Mouse (Mus musculus) MEL (cell line): ENCODE measurements at regions not wholly inside any gene's neighbourhood (a gene's known extent, or its start where the extent isn't known, plus 50 kb on each side); places are given as distances from the start of the nearest gene placed in this dataset.

Source experiments
- CHD1 ChIP-seq: IDR thresholded peaks from 2 replicates; pipeline ENCODE4 v1.6.1; 2012; ENCODE audit warnings: low read depth, mild to moderate bottlenecking, inconsistent platforms, low read length, improper control_type of control experiment
- CTCF ChIP-seq, 3 experiments: IDR thresholded peaks in 2 of 3; conservative IDR thresholded peaks in 1 of 3; 2 replicates each; pipeline ENCODE4 v1.5.1; 2011 to 2012; ENCODE audit warnings: low read length in 3 of 3, low read depth in 2 of 3, mild to moderate bottlenecking in 2 of 3, improper control_type of control experiment in 1 of 3, inconsistent platforms in 1 of 3, mixed read lengths in 1 of 3, moderate library complexity in 1 of 3; ENCODE audit not compliant: control insufficient read depth in 1 of 3, insufficient read depth in 1 of 3, poor library complexity in 1 of 3, severe bottlenecking in 1 of 3
- EP300 ChIP-seq, 2 experiments: IDR thresholded peaks; 2 replicates each; pipeline ENCODE4 v1.6.1; 2011; ENCODE audit warnings: improper control_type of control experiment in 2 of 2, low read length in 2 of 2, low read depth in 1 of 2, mild to moderate bottlenecking in 1 of 2
- GATA1 ChIP-seq: IDR thresholded peaks from 2 replicates; pipeline ENCODE4 v1.6.1; 2011; ENCODE audit warnings: low read depth, low read length, improper control_type of control experiment
- TAL1 ChIP-seq: IDR thresholded peaks from 2 replicates; pipeline ENCODE4 v1.6.1; 2012; ENCODE audit warnings: mild to moderate bottlenecking, inconsistent platforms, low read length, moderate library complexity, mixed read lengths
- TBP ChIP-seq: IDR thresholded peaks from 2 replicates; pipeline ENCODE4 v1.8.0; 2011; ENCODE audit warnings: low read depth, low read length, improper control_type of control experiment
- UBTF ChIP-seq: IDR thresholded peaks from 2 replicates; pipeline ENCODE4 v1.6.1; 2012; ENCODE audit warnings: low read depth, mild to moderate bottlenecking, inconsistent platforms, low read length, improper control_type of control experiment, moderate library complexity, borderline replicate concordance; ENCODE audit not compliant: insufficient read depth
- USF1 ChIP-seq: IDR thresholded peaks from 2 replicates; pipeline ENCODE4 v1.6.1; 2014; ENCODE audit warnings: low read depth, mild to moderate bottlenecking, inconsistent platforms, low read length, improper control_type of control experiment, moderate library complexity

GRCm38 (mm10) chr15:3671169-3671568 lies 87.9 kb upstream of the Ghr start:
- TF ChIP-seq CTCF (IDR thresholded peaks at IDR 0.05 in 2 of 3, conservative IDR thresholded peaks at IDR 0.05 in 1 of 3; ENCODE audit: control insufficient read depth in 1 of 3, insufficient read depth in 1 of 3, low read depth in 2 of 3, low read length in 3 of 3, poor library complexity in 1 of 3, severe bottlenecking in 1 of 3) (no peak), TAL1 (no peak), UBTF (no peak), USF1 (no peak), EP300 (IDR thresholded peaks at IDR 0.05; ENCODE audit: low read depth in 1 of 2, low read length in 2 of 2) (no peak), CHD1 (no peak), TBP (no peak), GATA1 (no peak)
